Mouse (Mus musculus) brown adipose tissue, adult 24 weeks (tissue): ENCODE results near the gene Spata45. TPM values are rescaled to one million over a fixed set of nuclear protein-coding genes. Genes with fewer than 3 reads are reported as not detected.
"Not testable (repeated sequence)": the region's sequence is repeated elsewhere in the genome, so short reads cannot be mapped to it uniquely, and the experiment has no call there.

Experiments used
- H3K27ac ChIP-seq: fragments of 200-500 bp; replicated peaks from 2 replicates; pipeline ENCODE4 v1.5.1; 2012; ENCODE audit warnings: low read depth, mild to moderate bottlenecking, low read length
- H3K4me1 ChIP-seq: fragments of 200-500 bp; 2 replicates; pipeline ENCODE4 v1.6.1; 2012; ENCODE audit warnings: low read length, mixed read lengths; ENCODE audit not compliant: control insufficient read depth, insufficient read depth, insufficient read length
- H3K4me3 ChIP-seq: fragments of 200-500 bp; 2 replicates; pipeline ENCODE4 v1.5.1; 2012; ENCODE audit warnings: low read depth, mild to moderate bottlenecking, low read length, moderate library complexity; ENCODE audit not compliant: insufficient read depth
- polyA plus RNA-seq: library from polyadenylated mRNA; stranded (reverse); fragments of >200 nt; gene quantifications from 2 replicates; pipeline ENCODE4 v1.2.4, GENCODE M21; 2012; ENCODE audit not compliant: missing spikeins, insufficient read depth, insufficient read length

Gene Spata45
- polyA plus RNA-seq = not detected in 2 replicates

DNA sequence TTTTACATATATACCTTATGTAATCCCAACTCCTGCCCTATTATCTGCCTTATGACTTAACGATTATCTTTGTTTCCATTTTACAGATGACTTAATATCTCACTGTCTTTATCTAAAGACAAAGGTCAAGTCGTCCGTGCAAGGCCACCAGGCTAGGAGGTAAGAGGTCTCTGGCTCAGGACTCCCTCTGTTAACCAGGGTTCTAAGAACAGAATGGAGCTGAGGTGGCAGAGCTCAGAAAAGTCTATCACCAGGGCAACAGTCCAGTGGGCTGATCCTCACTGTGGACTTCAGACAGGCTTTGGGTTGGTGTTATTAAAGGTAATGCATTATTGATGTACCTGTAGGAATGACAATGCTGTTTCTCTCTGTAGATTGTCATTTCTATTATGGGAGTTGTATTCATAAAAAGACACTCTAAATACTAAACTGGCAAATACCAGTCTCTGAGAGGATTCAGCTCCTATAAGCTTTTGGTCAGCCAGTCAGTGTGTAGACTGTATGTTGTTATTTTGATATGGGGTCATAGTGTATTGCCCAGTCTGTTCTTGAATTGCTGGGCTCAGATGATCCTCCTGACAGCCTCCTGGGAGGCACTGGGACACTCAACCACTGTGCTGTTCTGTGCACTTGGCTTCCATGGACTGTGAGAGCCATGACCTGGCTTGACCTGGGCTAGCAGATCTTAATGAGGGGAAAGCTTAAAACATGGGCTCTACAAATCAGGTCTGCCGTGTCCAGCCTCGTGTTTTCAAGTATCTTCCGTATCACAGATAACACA, at the start of gene Spata45:
TSS of gene Spata45 (plus strand) at position 86 of the 781 bp plus-strand sequence.
- Histone ChIP-seq H3K27ac (no peak within 1 kb of the TSS), H3K4me1 (no peaks in the 10 kb centered on the region), H3K4me3 (no peak within 1 kb of the TSS)

DNA sequence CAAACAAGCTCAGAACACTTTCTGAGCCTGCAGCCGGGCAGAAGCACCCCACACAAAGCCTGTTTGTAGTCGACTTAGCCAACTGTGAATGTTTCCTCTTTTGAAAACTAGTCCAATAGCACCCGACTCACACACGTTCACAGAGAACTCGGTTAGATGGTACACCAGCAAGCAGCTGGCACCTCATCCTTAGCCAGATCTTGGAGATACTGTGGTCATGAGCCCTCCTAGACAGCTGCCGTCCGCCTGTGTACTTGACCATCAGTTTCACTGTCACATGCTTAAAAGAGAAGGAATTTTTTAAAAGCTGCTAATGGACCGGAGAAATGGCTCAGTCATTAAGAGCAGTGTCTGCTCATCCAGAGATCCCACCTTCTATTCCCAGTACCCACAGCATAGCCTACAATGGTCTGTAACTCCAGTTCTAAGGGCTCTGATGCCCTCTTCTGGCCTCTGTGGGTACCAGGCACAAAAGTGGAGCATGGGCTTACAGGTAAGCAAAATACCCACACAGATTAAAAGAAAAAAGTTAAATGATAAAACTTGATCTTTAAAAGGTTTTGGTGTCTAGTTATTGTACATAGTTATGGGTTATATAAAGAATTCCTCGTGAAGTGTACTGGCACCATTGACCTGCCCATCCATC, 46.9 kb upstream of the Spata45 start:
- H3K4me3 ChIP-seq = no peak overlapping the region
- H3K4me1 ChIP-seq = no peaks in the 10 kb centered on the region
- no peak overlapping the region for H3K27ac ChIP-seq

DNA sequence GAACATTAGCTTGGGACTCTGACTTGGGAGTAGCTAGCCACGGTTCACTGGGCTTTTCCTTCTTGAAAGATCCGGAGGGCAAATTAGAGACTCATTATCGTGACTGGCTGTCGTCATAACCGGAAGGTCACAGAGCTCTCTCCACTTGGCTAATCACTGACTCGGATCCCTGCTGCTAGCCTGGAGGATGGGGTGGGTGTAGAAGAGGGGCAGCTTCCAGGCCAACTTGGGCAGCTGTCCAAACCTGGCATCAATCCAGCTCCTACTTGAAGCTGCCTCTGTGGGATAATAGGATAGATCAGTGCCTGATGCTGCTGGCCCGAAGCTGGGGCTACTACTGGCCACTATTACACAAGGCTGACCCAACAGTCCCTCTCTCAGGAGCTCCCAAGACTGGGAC, 40.9 kb upstream of the Spata45 start:
- Histone ChIP-seq H3K4me3 (no peak overlapping the region), H3K4me1 (no peaks in the 10 kb centered on the region), H3K27ac (no peak overlapping the region)

DNA sequence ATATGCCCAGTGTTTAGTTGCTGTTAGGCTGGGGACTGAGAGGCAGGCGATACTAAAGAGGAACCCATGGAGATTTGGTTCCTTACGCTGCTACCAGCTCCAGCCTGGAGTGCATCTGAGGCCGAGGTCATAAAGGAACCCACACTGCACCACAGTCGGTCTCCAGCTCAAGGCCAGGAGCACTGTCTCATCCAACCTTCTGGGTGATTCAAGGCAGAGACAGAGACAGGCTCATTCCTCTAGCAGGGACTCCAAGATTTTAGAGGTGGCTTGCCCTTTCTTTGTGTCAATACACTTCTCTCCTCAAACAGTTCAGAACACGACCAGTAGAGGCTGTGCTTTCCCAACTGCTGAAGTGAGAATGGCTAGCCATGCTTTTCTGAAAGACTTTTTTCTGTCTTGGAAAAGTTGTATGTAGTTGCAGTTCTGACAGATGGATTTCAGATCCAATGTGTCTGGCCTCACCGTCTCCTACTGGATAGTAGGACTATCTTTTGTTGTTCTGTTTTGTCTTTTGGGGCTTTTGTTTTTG, 40.0 kb upstream of the Spata45 start:
- H3K4me3 ChIP-seq = no peak overlapping the region
- H3K27ac ChIP-seq = no peak overlapping the region
- H3K4me1 ChIP-seq = no peaks in the 10 kb centered on the region

DNA sequence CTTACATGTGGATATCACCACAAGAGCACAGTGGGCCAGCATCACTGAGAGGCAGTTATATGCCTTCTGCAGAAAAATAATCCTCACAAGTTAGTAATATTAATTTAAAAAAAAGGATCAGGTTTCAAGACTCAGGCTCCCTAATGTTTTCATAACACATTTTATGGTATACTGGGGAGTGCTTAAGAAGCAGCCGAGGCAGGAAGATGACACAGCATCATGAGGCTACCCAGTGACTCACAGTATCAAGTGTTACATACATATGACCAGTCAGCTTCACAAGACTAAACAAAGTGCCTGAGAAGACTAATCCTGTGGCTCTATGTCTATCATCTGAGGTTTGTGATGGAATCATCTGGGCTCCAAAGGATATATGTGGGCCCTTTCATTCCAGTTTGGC, 38.4 kb upstream of the Spata45 start:
- Histone ChIP-seq H3K4me3 (no peak overlapping the region), H3K27ac (no peak overlapping the region), H3K4me1 (no peaks in the 10 kb centered on the region)

DNA sequence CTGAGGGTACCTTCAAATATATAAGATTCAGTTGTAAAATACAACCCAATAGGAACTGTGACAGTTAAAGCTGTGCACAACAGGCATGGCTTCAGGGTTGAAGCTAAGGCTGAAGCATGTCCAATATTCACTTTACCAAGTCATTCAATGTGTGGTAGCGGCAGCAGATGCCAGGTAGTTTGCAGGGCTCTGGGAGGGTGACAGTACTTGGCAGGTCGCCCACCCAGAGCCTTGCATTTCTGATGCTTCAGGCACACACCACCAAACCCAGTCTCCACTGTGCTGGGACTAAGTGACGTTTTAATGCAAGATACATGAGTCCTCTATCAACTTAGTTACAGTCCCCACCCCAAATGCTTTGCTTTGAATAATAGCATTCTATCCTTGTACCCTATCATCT, 35.8 kb upstream of the Spata45 start:
- H3K4me3 ChIP-seq = no peak overlapping the region
- H3K27ac ChIP-seq = no peak overlapping the region
- H3K4me1 ChIP-seq = no peaks in the 10 kb centered on the region

DNA sequence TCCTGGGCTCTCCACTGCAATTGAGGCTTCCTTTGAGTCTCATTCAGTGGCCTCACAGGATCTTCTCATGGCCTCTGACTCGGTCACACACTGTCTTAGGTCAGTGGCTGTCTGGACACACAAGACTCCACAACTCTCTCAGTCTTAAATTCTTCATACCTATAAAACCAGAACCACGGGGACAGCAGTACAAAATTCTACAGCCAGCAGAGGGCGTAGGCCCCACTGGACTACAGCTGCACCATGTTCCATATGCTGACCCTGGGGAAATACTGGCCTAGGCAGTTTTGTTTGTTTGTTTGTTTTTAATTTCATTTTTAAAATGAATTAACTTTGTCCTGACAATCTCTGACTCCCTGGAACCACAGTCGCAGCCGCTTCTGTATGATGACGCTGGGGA, 34.2 kb upstream of the Spata45 start:
- Histone ChIP-seq H3K4me1 (no peaks in the 10 kb centered on the region), H3K4me3 (no peak overlapping the region), H3K27ac (no peak overlapping the region)

DNA sequence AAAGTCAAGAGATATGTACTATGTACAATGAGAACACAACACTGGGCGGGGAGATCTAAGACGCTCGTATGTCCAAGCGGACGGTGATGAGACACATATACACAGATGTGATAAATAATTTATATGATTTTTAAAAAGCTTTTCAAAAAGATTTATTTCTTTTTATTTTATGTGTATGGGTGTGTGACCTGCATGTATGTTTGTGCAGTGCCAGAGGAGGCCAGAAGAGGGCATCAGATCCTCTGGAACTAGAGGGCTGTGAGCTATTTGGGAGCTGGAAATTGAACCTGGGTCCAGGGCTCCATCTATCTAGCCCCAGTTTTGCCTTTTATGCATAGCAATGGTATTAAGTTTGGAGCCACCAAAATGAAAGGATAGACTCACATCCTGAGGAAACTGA, 27.7 kb upstream of the Spata45 start:
- H3K27ac ChIP-seq = no peak overlapping the region
- no peak overlapping the region for H3K4me3 ChIP-seq
- no peaks in the 10 kb centered on the region for H3K4me1 ChIP-seq

DNA sequence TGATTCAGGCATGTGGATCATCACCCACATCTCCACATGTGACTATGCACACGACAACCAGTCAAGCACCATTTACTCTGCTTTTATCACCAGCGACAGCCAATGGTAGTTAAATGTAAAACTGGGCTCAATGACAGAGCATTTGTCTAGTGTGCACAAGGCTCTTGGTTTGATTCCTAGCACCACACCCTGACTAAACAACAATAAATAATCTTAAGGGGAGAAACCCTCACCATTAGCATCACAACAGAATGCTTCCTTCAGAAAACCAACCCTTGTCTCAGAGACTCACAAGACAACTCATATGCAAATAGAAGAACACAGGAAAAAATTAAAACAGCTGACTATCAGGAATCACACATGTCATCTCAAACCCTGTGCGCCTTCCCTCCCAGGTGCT, 22.2 kb upstream of the Spata45 start:
- Histone ChIP-seq H3K4me3 (no peak overlapping the region), H3K4me1 (no peaks in the 10 kb centered on the region)

DNA sequence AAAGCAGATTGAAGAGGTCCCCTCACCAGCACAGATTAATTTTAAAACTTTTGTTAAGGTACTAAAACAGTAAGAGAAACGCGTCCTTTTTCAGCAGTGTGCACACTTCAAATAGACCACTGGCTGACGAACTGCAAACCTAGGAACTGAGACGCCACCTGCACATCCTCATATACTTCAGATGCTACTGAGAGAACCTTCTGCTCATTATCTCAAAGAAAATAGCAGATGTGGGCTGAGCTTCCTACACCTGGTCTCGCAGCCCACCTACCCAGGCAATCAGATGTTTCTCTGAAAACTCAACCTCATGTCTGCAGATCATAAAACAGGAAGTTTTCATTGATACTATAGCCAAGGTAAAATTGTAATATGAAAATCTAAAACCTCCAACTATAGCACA, 16.6 kb upstream of the Spata45 start:
- H3K27ac ChIP-seq = no peak overlapping the region

More for the DNA sequence above, 22.2 kb upstream of the Spata45 start:
- H3K27ac ChIP-seq = no peak overlapping the region

DNA sequence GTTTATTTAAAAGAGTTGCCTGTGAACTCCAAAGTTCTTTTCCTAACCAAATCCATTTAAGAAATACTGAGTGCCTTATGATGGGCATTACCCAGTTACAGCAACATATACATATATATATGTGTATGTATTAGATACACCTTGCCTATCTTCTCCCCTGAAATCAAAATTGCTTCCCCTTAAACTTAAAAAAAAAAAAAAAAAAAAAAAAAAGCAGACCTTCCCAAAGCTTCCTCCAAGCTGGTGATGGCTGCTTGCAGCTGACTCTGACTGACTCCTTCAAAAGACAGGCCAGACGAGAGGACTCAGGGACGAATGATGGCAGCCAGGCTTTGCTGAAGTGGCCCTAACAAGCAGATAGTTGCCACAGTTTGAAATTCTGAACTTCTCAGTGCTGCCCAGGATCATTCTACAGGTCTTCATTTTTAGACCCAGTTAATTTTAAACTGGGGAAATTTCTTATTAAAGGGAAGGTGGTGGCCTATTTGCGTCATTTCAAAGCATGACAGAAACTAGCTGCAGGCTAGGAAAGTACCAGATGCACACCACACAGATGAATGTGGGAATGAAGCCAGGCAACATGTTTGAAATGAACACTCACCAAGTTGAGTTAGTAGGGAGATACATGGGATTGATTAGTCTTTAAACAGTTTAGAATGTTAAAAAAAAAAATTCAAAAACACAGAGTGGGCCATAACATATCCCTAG, 16.1 kb upstream of the Spata45 start:
- Histone ChIP-seq H3K4me1 (no peaks in the 10 kb centered on the region), H3K4me3 (no peak overlapping the region), H3K27ac (no peak overlapping the region)

More for the DNA sequence above, 16.6 kb upstream of the Spata45 start:
- Histone ChIP-seq H3K4me3 (no peak overlapping the region), H3K4me1 (no peaks in the 10 kb centered on the region)

DNA sequence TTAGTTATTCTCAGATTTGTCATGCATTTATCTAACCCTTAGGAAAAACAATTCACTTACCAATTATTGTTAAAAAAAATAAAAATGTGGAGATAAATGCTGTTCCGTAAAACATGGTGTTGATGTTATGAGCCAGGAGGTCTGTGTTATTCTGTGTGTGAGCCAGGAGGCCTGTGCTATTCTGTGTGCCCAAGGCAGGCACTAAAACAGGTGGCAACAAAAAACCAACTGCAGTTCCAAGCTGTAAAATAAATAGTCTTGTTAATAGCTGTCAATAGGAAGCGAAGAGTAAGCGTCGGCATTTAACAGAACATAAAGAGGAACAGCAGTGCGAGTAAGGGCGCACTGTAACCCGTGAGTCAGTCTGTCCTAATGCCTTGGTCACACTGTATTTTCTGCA, 15.4 kb upstream of the Spata45 start:
- H3K4me1 ChIP-seq = no peaks in the 10 kb centered on the region
- no peak overlapping the region for H3K4me3 ChIP-seq
- H3K27ac ChIP-seq = no peak overlapping the region

DNA sequence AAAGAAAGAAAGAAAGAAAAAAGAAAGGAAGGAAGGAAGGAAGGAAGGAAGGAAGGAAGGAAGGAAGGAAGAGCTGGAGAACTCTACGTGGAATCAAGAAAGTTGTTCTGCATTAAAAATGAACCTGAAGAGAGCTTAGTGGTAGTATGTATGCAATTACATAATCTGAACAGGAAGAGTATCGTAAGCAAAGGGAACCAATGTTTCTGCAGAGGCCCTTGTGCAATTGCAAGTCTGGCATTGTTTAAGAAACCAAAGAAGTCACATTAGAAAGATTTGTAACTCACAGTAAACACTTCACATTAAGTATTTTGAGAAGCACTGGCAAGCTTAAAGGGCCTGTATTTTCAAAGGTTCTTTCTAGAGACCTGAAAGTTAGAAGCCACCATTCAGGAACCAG, 13.3 kb upstream of the Spata45 start:
- no peak overlapping the region for H3K4me3 ChIP-seq
- no peak overlapping the region for H3K27ac ChIP-seq
- 0 out of 2 replicates have a peak, but pooled peaks cover 3% of the 10 kb centered on the region for H3K4me1 ChIP-seq

DNA sequence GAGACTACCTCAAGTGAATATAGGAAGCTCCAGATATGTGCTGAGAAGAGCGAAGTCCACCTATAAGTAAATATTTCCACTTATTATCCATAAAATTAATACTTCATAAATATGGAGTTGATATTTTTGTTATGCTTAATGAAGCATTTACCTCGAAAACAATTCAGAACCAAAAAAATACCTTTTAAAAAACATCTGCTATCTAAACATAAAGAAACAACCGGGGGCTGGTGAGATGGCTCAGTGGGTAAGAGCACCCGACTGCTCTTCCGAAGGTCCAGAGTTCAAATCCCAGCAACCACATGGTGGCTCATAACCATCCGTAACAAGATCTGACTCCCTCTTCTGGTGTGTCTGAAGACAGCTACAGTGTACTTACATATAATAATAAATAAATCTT, 12.6 kb upstream of the Spata45 start:
- H3K27ac ChIP-seq, H3K4me1 ChIP-seq, H3K4me3 ChIP-seq: not testable (repeated sequence)
